Mouse (Mus musculus): ENCODE results near the gene A530032D15Rik.
"Not testable (repeated sequence)": the region's sequence is repeated elsewhere in the genome, so short reads cannot be mapped to it uniquely, and the experiment has no call there.

A530032D15Rik gene

GRCm38 (mm10) chr1:85109753-85110152 is at the start of gene A530032D15Rik:
Gene A530032D15Rik (minus strand): TSS chr1:85109853.
- not testable (repeated sequence) for DNase-seq

- not testable (repeated sequence) for DNase-seq
Measured at GRCm38 (mm10) chr1:85155151-85155550, 45.5 kb upstream of the A530032D15Rik start.

- DNase-seq: not testable (repeated sequence)
Measured at GRCm38 (mm10) chr1:85133671-85134070, 24.0 kb upstream of the A530032D15Rik start.

GRCm38 (mm10) chr1:85121841-85122240 is 12.2 kb upstream of the A530032D15Rik start:
- DNase-seq: not testable (repeated sequence)

GRCm38 (mm10) chr1:85118341-85118740 is 8.7 kb upstream of the A530032D15Rik start:
- DNase-seq: not testable (repeated sequence)

- DNase-seq: not testable (repeated sequence)
Measured at GRCm38 (mm10) chr1:85117537-85117936, 7.9 kb upstream of the A530032D15Rik start.

- peak; percentile 43 for DNase-seq
Measured at GRCm38 (mm10) chr1:85114666-85115402, 5.2 kb upstream of the A530032D15Rik start.

- DNase-seq: not testable (repeated sequence)
Measured at GRCm38 (mm10) chr1:85114078-85114477, 4.4 kb upstream of the A530032D15Rik start.

- DNase-seq: not testable (repeated sequence)
Measured at GRCm38 (mm10) chr1:85112889-85113288, 3.2 kb upstream of the A530032D15Rik start.

GRCm38 (mm10) chr1:85112266-85112665 is 2.6 kb upstream of the A530032D15Rik start:
- DNase-seq: not testable (repeated sequence)

- DNase-seq: not testable (repeated sequence)
Measured at GRCm38 (mm10) chr1:85111572-85111971, 1.9 kb upstream of the A530032D15Rik start.

GRCm38 (mm10) chr1:85110876-85111275 is 1.2 kb upstream of the A530032D15Rik start:
- not testable (repeated sequence) for DNase-seq

- DNase-seq: not testable (repeated sequence)
Measured at GRCm38 (mm10) chr1:85106013-85106412, 3.6 kb downstream of the A530032D15Rik start.

GRCm38 (mm10) chr1:85105336-85105735 is 4.3 kb downstream of the A530032D15Rik start:
- not testable (repeated sequence) for DNase-seq

- DNase-seq: not testable (repeated sequence)
Measured at GRCm38 (mm10) chr1:85101754-85102153, 7.9 kb downstream of the A530032D15Rik start.

GRCm38 (mm10) chr1:85099864-85100263 is 9.8 kb downstream of the A530032D15Rik start, which contains the start of gene Gm10553:
Gene Gm10553 (plus strand): TSS chr1:85100164.
- DNase-seq: not testable (repeated sequence)

GRCm38 (mm10) chr1:85099081-85099480 is 10.6 kb downstream of the A530032D15Rik start:
- DNase-seq: not testable (repeated sequence)

GRCm38 (mm10) chr1:85093011-85093572 is 16.6 kb downstream of the A530032D15Rik start:
- not testable (repeated sequence) for DNase-seq

- not testable (repeated sequence) for DNase-seq
Measured at GRCm38 (mm10) chr1:85092169-85092568, 17.5 kb downstream of the A530032D15Rik start.

GRCm38 (mm10) chr1:85086211-85086610 is 23.4 kb downstream of the A530032D15Rik start:
- not testable (repeated sequence) for DNase-seq

- not testable (repeated sequence) for DNase-seq
Measured at GRCm38 (mm10) chr1:85084803-85085202, 24.9 kb downstream of the A530032D15Rik start.

- DNase-seq: not testable (repeated sequence)
Measured at GRCm38 (mm10) chr1:85073099-85073498, 36.6 kb downstream of the A530032D15Rik start.

GRCm38 (mm10) chr1:85071690-85072089 is 38.0 kb downstream of the A530032D15Rik start:
- not testable (repeated sequence) for DNase-seq

- DNase-seq: not testable (repeated sequence)
Measured at GRCm38 (mm10) chr1:85035801-85036200, 73.9 kb downstream of the A530032D15Rik start.
